Mouse (Mus musculus): ENCODE measurements around the gene Lpar2.
A peak's percentile ranks its signal among the peaks of the same experiment; 100 is the strongest.

Gene Lpar2

DNA sequence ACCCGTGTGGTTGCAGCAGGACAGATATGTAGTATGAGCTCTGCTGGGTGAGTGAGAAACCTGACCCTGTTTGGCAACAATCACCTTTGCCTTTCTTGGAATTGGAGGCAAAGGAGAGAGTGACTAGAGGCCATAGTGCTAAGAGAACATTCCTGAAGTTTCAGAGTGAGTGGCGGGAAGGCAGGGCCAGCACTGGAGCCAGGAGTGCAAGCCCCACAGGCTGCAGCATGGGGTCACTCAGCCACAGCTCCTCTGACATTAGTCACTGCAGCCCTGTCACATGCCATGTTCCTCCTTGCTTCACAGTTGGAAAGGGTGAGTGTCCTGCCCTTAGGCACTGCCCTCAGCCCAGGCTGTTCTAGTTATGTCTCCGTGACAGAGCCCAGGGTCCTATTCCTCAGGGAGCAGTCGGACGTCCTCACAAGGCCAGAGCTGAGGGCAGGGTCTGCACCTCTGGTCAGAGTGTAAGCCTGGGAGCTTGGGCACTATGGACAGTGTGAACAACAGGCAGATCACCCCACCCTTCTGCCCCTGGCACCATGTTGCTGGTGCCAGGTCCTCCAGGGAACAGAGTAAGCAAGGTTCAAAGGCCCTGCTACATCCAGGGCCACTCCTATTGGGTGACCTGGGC, 45.6 kb downstream of the Lpar2 start:
- no peak for DNase-seq (ENCODE audit: low read depth, low spot score)

DNA sequence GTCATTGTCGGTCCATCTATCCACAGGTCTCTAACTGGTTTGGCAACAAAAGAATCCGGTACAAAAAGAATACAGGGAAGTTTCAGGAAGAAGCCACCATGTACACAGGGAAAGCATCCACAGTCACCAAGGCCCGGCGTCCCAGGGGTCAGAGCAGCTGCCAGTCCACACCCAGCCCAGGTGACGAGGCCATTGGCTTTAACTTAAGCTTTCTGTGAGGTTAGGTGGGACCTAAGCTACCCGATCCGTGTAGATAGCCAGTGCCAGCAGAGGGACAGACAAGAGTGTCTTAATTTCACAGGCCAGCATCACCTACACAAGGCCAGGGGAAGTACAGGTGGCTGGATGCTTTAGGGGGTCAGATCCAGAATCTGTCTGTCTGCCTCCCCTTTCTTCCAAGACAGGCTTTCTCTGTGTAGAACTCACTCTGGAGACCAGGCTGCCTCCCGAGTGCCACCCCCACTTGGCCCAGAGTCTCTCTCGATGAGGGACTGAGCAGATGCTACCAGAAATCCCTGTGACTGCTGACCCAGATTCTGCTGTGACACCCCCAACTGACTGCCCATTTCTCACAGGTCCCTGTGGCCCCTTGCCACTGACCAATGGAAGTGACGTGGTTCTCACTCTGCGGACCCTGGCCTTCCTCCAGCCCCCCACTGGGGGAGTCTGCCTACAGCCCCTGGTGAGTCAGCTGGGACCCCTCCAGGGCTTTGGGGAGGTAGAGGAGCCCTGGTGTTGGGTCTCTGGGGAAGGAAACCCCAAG, 48.0 kb downstream of the Lpar2 start:
- DNase-seq (ENCODE audit: low read depth, low spot score): no peak

DNA sequence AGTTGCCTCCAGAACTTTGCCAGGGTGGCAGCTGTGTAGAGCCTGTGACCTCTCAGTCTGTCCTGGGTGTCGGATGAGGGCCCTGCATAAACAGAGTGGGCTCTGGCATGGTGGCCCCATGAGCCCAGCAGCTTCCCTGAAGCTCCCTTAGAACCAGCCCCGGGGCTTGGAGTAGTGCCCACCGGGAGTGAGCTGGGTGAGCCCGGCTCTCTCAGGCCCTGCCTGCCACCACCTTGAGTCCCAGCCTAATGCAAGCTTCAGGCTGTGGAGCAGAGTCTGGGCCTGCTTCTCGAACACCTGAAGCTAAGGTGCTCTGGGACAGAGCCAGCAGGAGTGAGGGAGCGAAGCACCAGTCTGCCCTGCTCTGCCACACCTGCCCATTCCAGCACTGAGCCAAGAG, 48.7 kb downstream of the Lpar2 start:
- DNase-seq (ENCODE audit: low read depth, low spot score): no peak

DNA sequence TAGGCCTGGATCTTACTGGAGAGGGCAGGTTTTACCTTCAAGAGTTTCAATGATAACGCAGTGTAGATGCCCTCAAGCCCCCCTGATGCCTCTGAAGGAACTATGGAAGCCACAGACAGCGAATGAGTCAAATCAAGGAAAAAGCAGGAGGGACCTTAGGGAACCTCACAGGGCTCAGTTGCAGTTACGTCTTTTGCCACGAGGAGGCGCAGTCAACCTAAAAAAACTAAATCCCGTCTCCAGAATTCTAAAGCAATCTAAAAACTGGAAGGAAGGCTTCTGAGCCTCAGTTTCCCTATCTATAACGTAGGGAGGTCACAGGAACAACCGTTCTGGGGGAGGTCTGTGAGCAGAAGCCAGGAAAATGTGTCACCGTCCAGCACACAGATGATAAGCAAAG, 51.9 kb downstream of the Lpar2 start:
- peak; percentile 46 for DNase-seq (ENCODE audit: low read depth, low spot score)

DNA sequence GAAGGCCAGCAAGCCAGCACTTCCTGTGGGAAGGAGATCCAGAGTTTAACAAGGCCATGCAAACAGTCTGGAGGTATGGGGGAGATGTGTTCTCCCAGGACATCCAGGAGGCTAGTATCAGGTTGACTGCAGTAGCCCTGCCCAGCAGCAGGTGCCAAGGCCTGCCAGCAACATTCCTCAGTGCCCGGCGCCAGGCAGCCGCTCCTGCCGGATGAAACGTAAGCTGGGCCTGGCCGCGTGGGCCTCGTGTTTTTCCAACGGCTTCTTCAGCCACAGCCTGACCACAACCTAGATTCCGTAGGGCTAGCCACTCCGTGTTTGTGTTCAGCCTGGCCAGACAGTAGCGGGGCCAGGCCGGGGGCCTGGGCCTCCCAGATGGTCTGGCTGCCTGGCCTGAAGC, 52.4 kb downstream of the Lpar2 start:
- no peak for DNase-seq (ENCODE audit: low read depth, low spot score)

DNA sequence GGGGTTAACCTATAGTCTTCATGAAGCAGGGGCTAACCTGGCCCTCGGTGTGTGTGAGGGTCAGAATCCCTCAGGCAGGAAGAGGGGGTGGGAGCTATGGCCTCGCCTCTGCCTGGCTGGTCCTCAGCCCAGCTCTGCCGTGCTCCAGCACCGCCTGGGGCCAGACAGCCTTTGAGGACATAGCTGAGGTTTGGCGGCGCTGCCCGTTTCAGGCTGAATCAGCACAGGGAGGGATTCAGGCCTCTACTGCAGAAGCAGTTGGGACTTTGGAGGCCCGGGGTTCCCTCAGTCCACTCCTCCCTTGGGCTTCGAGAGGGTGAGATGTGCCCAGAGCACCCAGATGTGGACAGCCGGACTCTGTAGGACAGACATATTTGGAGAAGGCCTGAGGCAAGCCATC, 53.9 kb downstream of the Lpar2 start:
- no peak for DNase-seq (ENCODE audit: low read depth, low spot score)

DNA sequence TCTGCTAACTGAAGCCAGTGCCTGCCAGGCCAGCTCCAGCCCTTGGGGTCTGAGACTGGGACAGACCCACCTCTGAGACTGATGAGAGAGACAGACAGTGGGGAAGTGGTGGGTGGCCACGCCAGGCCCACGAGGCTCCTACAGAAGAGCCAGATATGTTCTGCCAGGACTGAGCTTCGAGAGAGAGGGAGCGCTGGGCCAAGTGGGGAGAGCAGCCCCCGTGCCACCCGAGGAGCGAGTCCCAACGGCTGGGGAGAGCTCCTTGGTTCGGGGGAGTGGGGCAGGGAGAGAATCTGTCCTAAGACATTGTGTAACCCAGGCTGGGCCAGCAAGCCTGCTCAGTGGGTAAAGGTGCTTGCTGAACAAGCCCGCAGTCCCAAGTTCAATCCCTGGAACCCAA, 54.7 kb downstream of the Lpar2 start:
- DNase-seq (ENCODE audit: low read depth, low spot score): no peak

DNA sequence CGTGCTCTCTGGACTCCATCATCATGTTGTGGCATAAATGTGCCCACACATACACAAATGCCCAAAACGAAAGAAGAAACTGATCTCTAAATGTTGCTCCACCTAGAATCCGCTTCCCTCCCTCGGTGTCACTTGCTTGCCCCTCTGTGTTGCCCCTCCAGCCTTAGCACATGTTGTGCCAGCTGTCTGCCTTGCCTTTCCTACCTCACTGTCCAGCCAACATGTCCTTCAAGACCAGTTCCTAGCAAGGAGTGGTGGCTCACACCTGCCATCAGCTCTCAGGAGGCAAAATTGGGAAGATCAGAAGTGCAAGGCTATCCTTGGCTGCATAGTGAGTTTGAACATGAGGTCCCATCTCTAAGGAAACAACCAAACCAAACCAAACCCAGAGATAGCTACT, 55.2 kb downstream of the Lpar2 start:
- DNase-seq (ENCODE audit: low read depth, low spot score): no peak

DNA sequence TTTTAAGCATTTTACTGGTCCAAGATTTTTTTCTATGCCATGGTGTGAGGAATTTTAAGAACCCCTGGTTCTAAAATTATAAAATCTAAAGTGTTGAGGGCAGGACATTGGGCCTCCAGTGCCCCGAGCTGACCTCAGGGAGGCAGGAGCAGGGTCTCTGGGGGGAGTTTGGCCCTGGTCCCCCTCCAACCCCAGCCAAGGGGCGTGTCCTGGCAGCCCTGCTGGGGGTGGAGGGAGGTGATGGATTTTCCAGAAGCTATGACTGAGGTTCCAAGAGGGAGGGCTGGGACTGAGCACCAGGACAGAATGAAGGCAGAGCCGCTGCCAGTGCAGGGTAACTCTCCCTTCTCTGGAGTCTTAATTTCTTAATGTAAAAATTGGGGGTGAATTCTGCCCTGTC, 55.8 kb downstream of the Lpar2 start:
- DNase-seq (ENCODE audit: low read depth, low spot score): no peak

DNA sequence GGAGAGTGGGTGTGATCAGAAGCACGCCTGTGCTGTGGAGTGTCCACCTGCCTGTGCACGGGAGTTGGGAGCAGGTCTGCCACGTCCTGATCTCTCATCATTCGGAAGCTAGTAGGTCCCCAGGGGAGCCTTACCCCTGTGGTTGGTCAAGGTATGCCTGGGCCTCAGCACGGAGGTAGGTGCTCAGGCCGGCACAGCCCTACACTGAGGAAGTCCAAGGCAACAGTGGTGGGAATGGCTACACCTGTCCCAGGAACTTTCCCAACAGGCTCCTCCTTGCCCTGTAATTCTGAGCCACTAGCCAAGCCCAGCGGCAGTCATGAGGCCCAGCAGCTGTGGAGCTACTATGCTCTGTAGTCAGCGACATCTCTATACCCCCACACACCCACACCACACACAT, 57.4 kb downstream of the Lpar2 start:
- no peak for DNase-seq (ENCODE audit: low read depth, low spot score)
